In the genomic region with DNA sequence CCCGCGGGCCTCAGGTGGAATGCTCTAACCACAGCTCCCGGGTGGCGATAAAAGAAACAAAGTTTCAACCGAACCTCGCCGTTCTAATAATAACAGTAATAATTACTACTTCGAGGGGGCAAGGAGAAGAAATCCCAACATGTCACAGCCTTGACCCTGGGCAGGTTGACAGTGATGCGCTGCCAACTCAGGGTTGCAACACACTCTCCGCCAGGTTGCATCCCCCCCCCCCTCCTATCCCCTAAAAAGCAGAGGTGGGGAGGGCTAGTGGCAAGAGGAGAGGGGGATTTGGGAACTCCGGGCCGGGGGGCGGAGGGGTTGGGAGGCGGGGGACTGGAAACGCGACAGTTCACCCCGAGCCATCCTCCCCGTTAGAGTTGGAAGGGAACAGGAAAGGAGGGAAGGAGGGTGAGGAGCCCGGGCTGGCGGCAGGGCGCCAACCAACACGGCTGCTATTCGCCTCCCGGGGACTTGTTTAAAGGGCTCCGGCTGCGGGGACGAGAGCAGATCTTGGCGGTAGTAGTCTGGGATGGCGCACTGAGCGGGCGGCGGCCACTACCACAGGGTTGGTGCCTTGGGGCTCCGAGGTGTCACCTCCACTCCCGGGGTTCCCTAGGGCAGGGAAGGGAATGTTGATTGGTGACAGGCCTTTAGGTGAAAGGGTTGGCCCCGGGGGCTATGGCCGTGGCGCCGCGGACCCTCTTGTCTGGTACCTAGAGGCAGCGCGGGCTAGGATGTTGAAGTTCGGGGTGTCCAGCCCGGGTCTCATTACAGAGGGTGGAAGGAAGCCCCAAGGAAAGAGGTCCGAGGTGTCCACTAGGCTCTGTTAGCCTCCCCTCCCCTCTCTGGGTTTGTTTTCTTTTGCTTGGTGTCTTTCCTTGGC, we compare ENCODE assay signal across 8 mouse cellular contexts. TPM values are rescaled to one million over a fixed set of nuclear protein-coding genes. Genes with fewer than 3 reads are reported as not detected.
A peak's percentile ranks its signal among the peaks of the same experiment; 100 is the strongest.
DNase-seq lines count a peak whose midpoint lies in the region; ATAC-seq and TF ChIP-seq lines count a peak whose summit lies in the region.

No protein-coding gene starts in this region.

- DNase-seq in brain, adult 2 months (ENCODE audit: low read depth, low spot score): peak; percentile 75
- DNase-seq in forebrain, postnatal 0 days: peak; percentile 68
- DNase-seq in hindbrain, embryonic 11.5 days (ENCODE audit: low spot score): no peak
- DNase-seq in layer of hippocampus, postnatal 25 days (ENCODE audit: extremely low spot score in 1 of 2, low spot score in 1 of 2): peak; percentile 49 to 54
- DNase-seq in lung, postnatal 10 days: peak; percentile 72
- DNase-seq in right cerebral cortex, adult 18-20 months: peak; percentile 60
- DNase-seq in urinary bladder, adult 2 months (ENCODE audit: low spot score): peak; percentile 52

- peak overlapping the region; percentile 89 for H3K27ac ChIP-seq in forebrain, postnatal 0 days (ENCODE audit: low read depth, low read length)
- no peak overlapping the region for H3K27ac ChIP-seq in hindbrain, embryonic 11.5 days (ENCODE audit: low read depth, low read length)

- H3K36me3 ChIP-seq in E14TG2a.4 (ENCODE audit: insufficient read depth, low read length): no peaks in the 10 kb centered on the region
- H3K36me3 ChIP-seq in forebrain, postnatal 0 days (ENCODE audit: insufficient read depth): no peaks in the 10 kb centered on the region
- H3K36me3 ChIP-seq in hindbrain, embryonic 11.5 days (ENCODE audit: control insufficient read depth, insufficient read depth, low read length): no peaks in the 10 kb centered on the region

- peak overlapping the region; percentile 83 for H3K4me3 ChIP-seq in E14TG2a.4 (replicated peaks; ENCODE audit: low read length)
- H3K4me3 ChIP-seq in forebrain, postnatal 0 days (ENCODE audit: low read depth, low read length): peak overlapping the region; percentile 63
- peak overlapping the region; percentile 62 for H3K4me3 ChIP-seq in hindbrain, embryonic 11.5 days (ENCODE audit: low read depth, low read length)

- peaks cover 28% of the 10 kb centered on the region for H3K4me1 ChIP-seq in E14TG2a.4 (replicated peaks; ENCODE audit: low read depth, low read length)
- H3K4me1 ChIP-seq in forebrain, postnatal 0 days (ENCODE audit: insufficient read depth): peaks cover 4% of the 10 kb centered on the region
- H3K4me1 ChIP-seq in hindbrain, embryonic 11.5 days (replicated peaks; ENCODE audit: control insufficient read depth, insufficient read depth, low read length): 0 out of 2 replicates have a peak, but pooled peaks cover 2% of the 10 kb centered on the region

- no peak for TF ChIP-seq CTCF in E14TG2a.4 (conservative IDR thresholded peaks at IDR 0.05; ENCODE audit: low read length)
- TF ChIP-seq CTCF in forebrain, postnatal 0 days (IDR thresholded peaks at IDR 0.05; ENCODE audit: low read depth): no peak

- peaks cover 74% of the 10 kb centered on the region for H3K27me3 ChIP-seq in E14TG2a.4 (ENCODE audit: insufficient read depth, low read length)
- H3K27me3 ChIP-seq in forebrain, postnatal 0 days (ENCODE audit: insufficient read depth, low read length): no peaks in the 10 kb centered on the region
- peaks cover 39% of the 10 kb centered on the region for H3K27me3 ChIP-seq in hindbrain, embryonic 11.5 days (ENCODE audit: control insufficient read depth, insufficient read depth, low read length)

- H3K9me3 ChIP-seq in E14TG2a.4 (ENCODE audit: low read length): peaks cover 26% of the 10 kb centered on the region
- H3K9me3 ChIP-seq in forebrain, postnatal 0 days (ENCODE audit: low read length): no peaks in the 10 kb centered on the region
- no peaks in the 10 kb centered on the region for H3K9me3 ChIP-seq in hindbrain, embryonic 11.5 days (ENCODE audit: control insufficient read depth, low read length)

- ATAC-seq in forebrain, postnatal 0 days: no peak
- ATAC-seq in hindbrain, embryonic 11.5 days (ENCODE audit: low FRiP score): 0 out of 2 replicates have a peak, but pooled peaks have one; percentile 6

- peak overlapping the region; percentile 70 for H3K9ac ChIP-seq in forebrain, postnatal 0 days
- peak overlapping the region; percentile 50 for H3K9ac ChIP-seq in hindbrain, embryonic 11.5 days (ENCODE audit: low read depth, low read length)

- peak overlapping the region; percentile 96 for H3K4me2 ChIP-seq in forebrain, postnatal 0 days (ENCODE audit: low read depth)
- H3K4me2 ChIP-seq in hindbrain, embryonic 11.5 days (replicated peaks; ENCODE audit: low read depth, low read length): peak overlapping the region; percentile 100

- WGBS in forebrain, postnatal 0 days: 2% methylated on average over 44 of the region's 44 CpGs
- WGBS in hindbrain, embryonic 11.5 days: under 1% methylated on average over 36 of the region's 44 CpGs

RNA-seq across cellular contexts. Expression of a gene that starts 0.8 kb away (rescaled TPM):
- 162 and 192 TPM in 2 replicates for total RNA-seq in forebrain, postnatal 0 days (2014; rRNA removed)
- 66.6 and 135 TPM in 2 replicates for polyA plus RNA-seq in forebrain, postnatal 0 days (2015; fragmentation: Nextera tagmentation; extraction: Ambion mirVana)
- polyA plus RNA-seq in hindbrain, embryonic 11.5 days (2014; fragmentation: Nextera tagmentation; extraction: Ambion mirVana): 41.8 and 41.9 TPM in 2 replicates
- 100 to 1,000 TPM; 178 to 184 TPM for total RNA-seq in layer of hippocampus, postnatal 25 days (2021)
- polyA plus RNA-seq in urinary bladder, adult 2 months (2012; rRNA removed): 72.7 and 92.8 TPM in 2 replicates
